Mouse (Mus musculus) hindbrain, embryonic 12.5 days (tissue): ENCODE measurements at regions not wholly inside any gene's neighbourhood (a gene's known extent, or its start where the extent isn't known, plus 50 kb on each side); places are given as distances from the start of the nearest gene placed in this dataset.
A peak's percentile ranks its signal among the peaks of the same experiment; 100 is the strongest.

Experiments
- ATAC-seq: fragments of 200-750 bp; cut with Nextera tagmentation; 2 replicates; pipeline ENCODE4 v1.8.0; 2017; ENCODE audit warnings: moderate TSS enrichment; ENCODE audit not compliant: low FRiP score
- H3K27ac ChIP-seq: fragments of 300-500 bp; sonication (generic); 2 replicates; pipeline ENCODE4 v1.5.1; 2016; ENCODE audit warnings: mild to moderate bottlenecking
- H3K27me3 ChIP-seq: fragments of 300-500 bp; sonication (generic); 2 replicates; pipeline ENCODE4 v1.6.1; 2016; ENCODE audit warnings: mild to moderate bottlenecking
- H3K36me3 ChIP-seq: fragments of 300-500 bp; sonication (generic); 2 replicates; pipeline ENCODE4 v1.6.1; 2016; ENCODE audit warnings: mild to moderate bottlenecking
- H3K4me1 ChIP-seq: fragments of 300-500 bp; sonication (generic); 2 replicates; pipeline ENCODE4 v1.6.1; 2016
- H3K4me2 ChIP-seq: fragments of 300-500 bp; sonication (generic); replicated peaks from 2 replicates; pipeline ENCODE4 v1.6.1; 2016; ENCODE audit warnings: mild to moderate bottlenecking
- H3K4me3 ChIP-seq: fragments of 300-500 bp; sonication (generic); 2 replicates; pipeline ENCODE4 v1.5.1; 2016; ENCODE audit warnings: mild to moderate bottlenecking
- H3K9ac ChIP-seq: fragments of 300-500 bp; sonication (generic); 2 replicates; pipeline ENCODE4 v1.6.1; 2016; ENCODE audit warnings: mild to moderate bottlenecking, moderate library complexity
- H3K9me3 ChIP-seq: fragments of 300-500 bp; sonication (generic); replicated peaks from 2 replicates; pipeline ENCODE4 v1.6.1; 2016; ENCODE audit warnings: mild to moderate bottlenecking
- WGBS: fragments of 180-500 bp; shearing (Covaris S2); methylation state at CpG from one replicate; pipeline ENCODE4 v1.1.7; 2016; 5-methylcytosine and 5-hydroxymethylcytosine counted together

DNA sequence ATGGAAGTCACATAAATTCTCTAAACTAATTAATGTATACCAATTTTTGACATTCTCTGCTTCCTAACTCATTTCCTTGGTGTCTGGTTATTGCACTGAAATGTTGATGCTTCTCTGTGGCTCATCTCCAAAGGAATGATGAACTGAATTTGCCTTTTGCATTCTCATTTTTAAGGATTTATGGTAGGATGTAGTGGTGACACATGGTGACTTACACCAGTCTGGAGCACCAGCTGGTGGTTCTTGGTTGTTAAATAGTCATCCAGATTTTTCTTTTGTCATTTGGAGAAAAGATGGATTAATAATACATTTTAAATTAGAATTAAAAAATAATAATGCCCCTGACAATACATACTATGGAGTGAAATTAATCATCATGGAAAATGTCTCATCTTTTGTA lies 1097.2 kb upstream of the Epha7 start:
- no peak for ATAC-seq
- no peak overlapping the region for H3K4me3 ChIP-seq
- no peak overlapping the region for H3K27ac ChIP-seq
- H3K9ac ChIP-seq: no peak overlapping the region
- no peaks in the 10 kb centered on the region for H3K36me3 ChIP-seq
- H3K27me3 ChIP-seq: no peaks in the 10 kb centered on the region
- no peak overlapping the region for H3K4me2 ChIP-seq
- H3K9me3 ChIP-seq: no peaks in the 10 kb centered on the region
- no peaks in the 10 kb centered on the region for H3K4me1 ChIP-seq

DNA sequence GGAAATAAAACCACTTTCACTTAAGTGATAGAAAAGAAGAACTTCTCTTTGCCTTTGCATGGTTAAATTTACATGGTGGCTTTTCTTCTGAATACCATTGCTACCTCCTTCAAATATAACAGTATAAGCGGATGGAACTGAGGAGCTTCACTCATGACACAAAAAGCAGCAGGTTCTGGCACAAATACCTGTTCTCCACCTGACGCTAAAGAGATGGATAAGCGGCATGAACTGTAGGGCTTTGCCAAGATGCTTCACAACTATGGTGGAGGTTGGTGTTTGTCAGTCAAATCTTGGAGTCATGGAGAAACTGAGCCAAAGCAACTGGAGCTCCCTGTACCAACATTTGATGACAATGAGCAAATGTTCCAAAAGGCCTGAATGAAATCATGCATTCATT lies 1085.2 kb upstream of the Epha7 start:
- no peaks in the 10 kb centered on the region for H3K36me3 ChIP-seq
- H3K4me3 ChIP-seq: no peak overlapping the region
- H3K4me2 ChIP-seq: no peak overlapping the region
- H3K27ac ChIP-seq: no peak overlapping the region
- H3K9me3 ChIP-seq: no peaks in the 10 kb centered on the region
- H3K9ac ChIP-seq: no peak overlapping the region
- ATAC-seq: no peak
- H3K4me1 ChIP-seq: no peaks in the 10 kb centered on the region
- WGBS: 95% methylated on average over 3 of the region's 3 CpGs
- H3K27me3 ChIP-seq: no peaks in the 10 kb centered on the region

DNA sequence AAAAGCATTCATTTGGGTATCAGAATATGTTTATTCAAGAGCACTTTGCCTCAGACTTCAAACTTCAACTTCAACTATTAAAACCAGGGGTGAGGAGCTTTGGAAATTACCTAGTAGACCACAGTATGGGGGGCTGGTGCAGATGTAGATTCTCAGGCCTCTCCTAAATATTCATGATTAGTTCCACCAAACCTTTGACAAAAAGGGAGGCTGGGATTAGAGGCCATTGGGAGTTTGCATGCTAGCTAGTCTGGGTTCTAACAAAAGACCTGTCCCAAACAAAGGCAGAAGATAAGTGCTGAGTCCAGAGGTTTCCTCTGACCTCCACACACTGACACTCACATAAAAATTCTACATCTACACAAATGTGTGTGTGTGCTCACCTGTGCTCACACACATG lies 1078.8 kb upstream of the Epha7 start:
- H3K36me3 ChIP-seq: no peaks in the 10 kb centered on the region
- ATAC-seq: no peak
- H3K27ac ChIP-seq: no peak overlapping the region
- H3K9ac ChIP-seq: no peak overlapping the region
- H3K9me3 ChIP-seq: no peaks in the 10 kb centered on the region
- no peak overlapping the region for H3K4me3 ChIP-seq
- no peaks in the 10 kb centered on the region for H3K27me3 ChIP-seq
- no peak overlapping the region for H3K4me2 ChIP-seq
- no peaks in the 10 kb centered on the region for H3K4me1 ChIP-seq

DNA sequence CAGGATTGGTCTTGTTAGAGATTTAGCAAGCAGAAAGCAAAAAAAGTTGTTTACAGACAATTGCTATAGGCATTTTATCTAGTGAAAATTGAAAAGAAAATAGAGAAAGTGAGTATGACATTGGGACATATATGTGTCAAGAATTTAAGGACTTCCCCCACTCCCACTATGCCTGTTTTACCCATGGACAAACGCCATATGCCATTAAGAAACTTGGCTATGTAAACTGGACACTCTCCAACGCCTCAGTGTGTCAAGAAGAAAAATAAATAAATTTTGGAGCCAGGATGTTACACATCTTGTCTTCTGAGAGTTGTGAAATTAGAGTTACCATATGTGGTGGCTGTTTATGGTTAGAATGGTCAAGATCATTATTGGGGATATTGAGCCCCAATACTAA lies 1031.1 kb upstream of the Epha7 start:
- Histone ChIP-seq H3K9me3 (no peaks in the 10 kb centered on the region), H3K9ac (no peak overlapping the region), H3K27ac (no peak overlapping the region), H3K27me3 (peaks cover 16% of the 10 kb centered on the region), H3K4me1 (no peaks in the 10 kb centered on the region), H3K4me3 (no peak overlapping the region), H3K36me3 (no peaks in the 10 kb centered on the region), H3K4me2 (no peak overlapping the region)
- WGBS: 82% methylated on average over 2 of the region's 2 CpGs
- ATAC-seq: no peak

DNA sequence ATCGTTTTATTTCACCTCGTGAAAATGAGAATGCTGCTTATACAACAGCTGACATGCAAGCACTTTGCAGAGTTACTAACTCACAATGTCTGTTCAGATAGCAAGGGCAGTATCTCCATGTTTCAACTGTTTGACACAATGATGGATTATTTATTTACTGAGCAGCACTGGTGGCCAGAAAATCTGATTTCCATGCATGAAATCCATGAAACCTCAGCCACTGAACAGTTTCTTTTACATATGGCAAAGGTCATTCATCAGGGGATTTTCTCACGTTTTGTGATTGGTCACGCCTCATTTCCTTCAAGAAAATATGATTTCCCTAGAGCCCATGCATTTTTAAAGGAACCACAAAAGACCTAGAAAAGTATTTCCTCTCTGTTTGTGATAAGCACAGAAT lies 1025.9 kb upstream of the Epha7 start:
- no peak overlapping the region for H3K9ac ChIP-seq
- no peaks in the 10 kb centered on the region for H3K4me1 ChIP-seq
- H3K36me3 ChIP-seq: no peaks in the 10 kb centered on the region
- no peak overlapping the region for H3K4me3 ChIP-seq
- H3K27ac ChIP-seq: no peak overlapping the region
- 16% methylated on average over 4 of the region's 4 CpGs for WGBS
- H3K9me3 ChIP-seq: no peaks in the 10 kb centered on the region
- peaks cover 23% of the 10 kb centered on the region for H3K27me3 ChIP-seq
- ATAC-seq: peak; percentile 91
- H3K4me2 ChIP-seq: no peak overlapping the region
